Mouse (Mus musculus) layer of hippocampus, adult 9-10 months (tissue): ENCODE data around the gene Adam22.
"Not testable (repeated sequence)": the region's sequence is repeated elsewhere in the genome, so short reads cannot be mapped to it uniquely, and the experiment has no call there.

Source experiments
- DNase-seq: peaks from one replicate; pipeline ENCODE4 v3.0.0; 2022; ENCODE audit warnings: low spot score

Gene Adam22

GRCm38 (mm10) chr5:8326671-8327070, 41.3 kb downstream of the Adam22 start:
- DNase-seq = no peak

GRCm38 (mm10) chr5:8312324-8312723, 55.6 kb downstream of the Adam22 start:
- no peak for DNase-seq

- DNase-seq = no peak
Measured at GRCm38 (mm10) chr5:8310907-8311306, 57.1 kb downstream of the Adam22 start.

GRCm38 (mm10) chr5:8297719-8298419, 70.1 kb downstream of the Adam22 start:
- DNase-seq = no peak

DNA sequence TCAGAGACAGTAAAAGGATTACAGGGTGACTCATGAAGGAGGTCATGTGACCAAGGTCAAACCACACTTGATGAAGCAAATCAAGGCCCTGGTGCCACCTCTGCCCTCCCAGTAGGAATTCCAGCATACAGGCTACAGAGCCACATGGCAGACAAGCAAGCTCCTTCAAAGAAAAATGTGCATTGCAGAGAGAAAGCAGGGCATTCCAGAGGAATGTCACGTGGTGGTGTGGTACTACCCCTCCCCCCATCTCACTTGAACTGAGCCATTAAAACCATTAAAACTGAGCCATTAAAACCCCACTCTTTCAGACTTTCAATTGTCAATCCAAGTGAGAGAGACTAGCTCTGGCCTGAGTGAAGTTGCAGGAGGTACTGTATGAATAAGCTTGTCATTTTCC, 74.7 kb downstream of the Adam22 start:
- no peak for DNase-seq

DNA sequence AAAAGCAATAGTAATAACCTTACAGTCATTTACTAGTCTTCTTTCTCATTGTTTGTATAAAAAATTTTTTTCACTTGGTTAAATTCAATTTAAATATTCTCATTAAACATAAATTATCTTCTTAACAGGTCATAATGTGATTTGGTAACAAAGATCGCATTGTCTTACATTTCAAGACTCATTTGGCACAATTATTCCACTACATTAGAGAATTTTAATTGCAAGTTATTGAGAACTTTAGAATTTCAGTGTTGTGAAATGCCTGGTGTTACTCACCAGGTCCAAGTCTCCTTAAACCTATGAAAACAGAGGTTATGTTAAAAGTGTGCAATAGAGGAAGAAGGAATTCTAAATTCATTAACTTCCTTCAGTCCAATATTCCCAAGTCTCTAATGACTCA, 76.5 kb downstream of the Adam22 start:
- DNase-seq = no peak

DNA sequence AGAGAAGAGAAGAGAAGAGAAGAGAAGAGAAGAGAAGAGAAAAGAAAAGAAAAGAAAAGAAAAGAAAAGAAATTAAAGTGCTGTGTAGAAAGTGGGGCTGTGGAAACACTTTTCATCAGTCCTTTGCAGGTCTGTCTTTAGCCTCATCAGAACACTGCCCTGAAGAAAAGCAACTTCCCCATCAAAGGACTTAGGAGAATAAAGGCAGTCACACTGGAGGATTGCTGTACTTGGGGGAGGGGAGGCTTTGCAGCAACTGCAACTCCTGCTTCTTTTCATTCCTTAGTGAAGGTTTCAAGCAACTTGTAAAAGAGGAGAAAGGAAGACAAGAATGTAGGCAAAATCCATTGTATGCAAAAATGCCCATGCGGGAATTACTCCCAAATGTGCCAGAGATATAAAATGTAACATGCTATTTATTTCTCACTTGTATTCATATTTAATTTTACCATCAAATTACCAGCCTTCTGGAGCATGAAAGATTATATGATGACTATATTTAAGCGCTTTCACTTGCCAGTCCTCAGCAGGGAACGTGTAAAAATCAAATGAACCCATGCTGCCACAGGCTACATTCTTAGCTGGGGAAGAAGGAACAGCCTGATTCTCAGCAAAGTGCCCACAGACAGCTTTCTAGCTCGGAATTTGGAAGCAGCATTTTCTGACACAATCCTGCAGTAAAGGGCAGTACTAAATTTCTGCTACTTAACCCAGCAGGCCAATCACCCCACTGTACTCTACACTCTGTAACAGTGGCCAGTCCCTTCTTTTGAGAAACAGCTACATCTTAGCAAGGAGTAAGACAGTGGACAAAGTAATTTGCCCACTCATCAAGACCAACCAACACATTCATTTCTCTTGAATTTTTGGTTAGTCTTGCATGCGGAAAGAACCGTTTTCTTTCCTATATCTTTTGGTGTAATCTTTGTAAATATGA, 78.0 kb downstream of the Adam22 start:
- no peak for DNase-seq

GRCm38 (mm10) chr5:8284123-8284522, 83.8 kb downstream of the Adam22 start:
- no peak for DNase-seq

DNA sequence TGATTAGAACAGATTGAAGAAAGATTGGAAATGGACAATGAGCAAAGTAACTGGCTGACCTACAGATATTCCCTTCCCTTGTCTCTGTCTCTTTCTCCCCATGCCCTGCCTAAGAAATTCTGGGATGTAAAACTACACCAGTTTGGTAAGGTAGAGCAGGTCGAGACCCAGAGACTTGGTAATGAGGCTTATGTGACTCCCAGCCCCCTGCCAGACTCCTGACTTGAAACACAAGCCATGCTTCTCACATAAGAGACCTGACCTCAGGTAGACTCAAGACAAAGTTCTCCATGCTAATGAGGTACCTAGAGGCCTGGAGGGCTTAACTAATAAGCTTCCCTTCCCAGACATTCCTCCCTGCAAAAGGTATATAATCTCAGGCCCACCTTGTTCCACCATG, 91.8 kb downstream of the Adam22 start:
- no peak for DNase-seq

- no peak for DNase-seq
Measured at GRCm38 (mm10) chr5:8257366-8257765, 110.6 kb downstream of the Adam22 start.

- no peak for DNase-seq
Measured at GRCm38 (mm10) chr5:8256487-8256886, 111.5 kb downstream of the Adam22 start.

- no peak for DNase-seq
Measured at GRCm38 (mm10) chr5:8244696-8245095, 123.3 kb downstream of the Adam22 start.

GRCm38 (mm10) chr5:8243064-8243615, 124.8 kb downstream of the Adam22 start:
- DNase-seq = no peak

DNA sequence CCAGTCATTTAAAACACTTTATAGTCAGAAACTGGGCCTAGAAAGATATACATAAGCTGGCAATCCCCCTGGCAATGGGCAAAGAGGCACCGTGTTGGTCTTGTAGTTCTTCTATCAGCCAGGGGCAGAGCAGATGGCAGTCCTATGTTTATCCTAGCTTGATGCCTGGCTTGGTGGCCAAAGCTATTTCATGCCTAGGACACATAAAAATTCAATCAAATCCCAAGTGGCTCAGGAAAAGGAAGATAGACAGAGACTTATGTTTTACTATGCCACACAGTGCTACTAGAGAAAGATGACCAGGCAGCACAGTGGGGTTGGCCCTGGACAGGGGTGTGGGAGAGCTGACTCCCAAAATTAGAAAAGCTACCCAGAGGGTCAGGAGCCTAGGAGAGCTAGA, 125.3 kb downstream of the Adam22 start:
- DNase-seq = no peak

DNA sequence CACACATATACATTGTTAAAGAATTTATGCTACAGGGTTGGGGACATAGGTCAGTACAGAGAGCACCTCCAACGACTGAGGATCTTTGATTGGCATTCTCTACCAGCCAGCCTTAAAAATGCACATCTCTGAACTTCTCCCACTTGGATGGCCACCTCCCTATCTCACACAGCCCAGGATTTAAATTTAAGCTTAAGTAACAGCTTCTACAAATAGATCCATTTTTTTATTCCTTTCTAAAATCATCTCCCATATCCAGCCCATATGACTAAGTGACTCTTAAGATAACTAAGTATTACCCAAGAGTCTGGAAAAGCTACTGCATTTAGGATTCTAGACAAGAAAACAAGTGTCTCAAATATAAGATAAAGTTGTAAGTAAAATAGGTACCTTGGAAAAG, 140.9 kb downstream of the Adam22 start:
- no peak for DNase-seq

GRCm38 (mm10) chr5:8224321-8224705, 143.6 kb downstream of the Adam22 start:
- DNase-seq = no peak

- no peak for DNase-seq
Measured at GRCm38 (mm10) chr5:8223597-8224320, 144.2 kb downstream of the Adam22 start.

DNA sequence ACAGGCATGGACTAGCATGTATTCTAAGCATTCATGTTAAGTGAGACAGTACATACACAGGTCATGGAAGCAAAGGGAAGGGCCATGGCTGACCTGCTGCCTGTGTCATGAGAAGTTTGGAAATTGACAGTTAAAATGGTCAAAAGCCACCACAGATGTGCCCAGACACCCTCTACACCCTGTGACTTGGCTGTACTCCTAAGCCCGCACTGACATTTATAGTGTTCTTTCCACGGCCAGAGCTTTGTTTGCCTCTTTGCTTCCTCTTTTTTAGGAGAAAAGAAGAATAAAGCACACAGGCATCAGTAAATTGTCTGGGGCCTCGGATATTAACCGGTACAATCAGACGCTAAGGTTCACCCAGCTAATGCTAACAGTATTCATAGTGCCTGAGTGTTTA, 146.3 kb downstream of the Adam22 start:
- DNase-seq = no peak

GRCm38 (mm10) chr5:8215841-8216240, 152.1 kb downstream of the Adam22 start:
- no peak for DNase-seq

DNA sequence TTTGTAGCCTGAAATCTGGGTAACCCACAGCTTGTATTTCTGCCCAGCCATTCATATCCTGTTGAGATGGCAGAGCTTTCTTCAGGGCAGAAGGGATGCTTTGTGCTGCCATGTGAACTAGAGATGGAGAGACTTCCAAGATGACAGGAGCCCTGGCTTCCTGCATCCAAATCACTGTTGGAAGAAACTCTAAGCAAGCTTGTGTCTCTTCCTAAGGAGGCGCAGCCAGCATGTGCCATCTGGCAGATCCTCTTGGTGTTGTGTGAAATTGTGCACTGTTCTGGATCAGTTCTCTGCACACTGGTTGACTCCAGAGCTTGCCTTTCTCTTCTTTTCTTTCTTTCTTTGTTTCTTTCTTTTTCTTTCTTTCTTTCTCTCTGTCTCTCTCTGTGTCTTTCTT, 183.0 kb downstream of the Adam22 start:
- DNase-seq = not testable (repeated sequence)

GRCm38 (mm10) chr5:8180646-8181045, 187.3 kb downstream of the Adam22 start:
- DNase-seq = no peak

DNA sequence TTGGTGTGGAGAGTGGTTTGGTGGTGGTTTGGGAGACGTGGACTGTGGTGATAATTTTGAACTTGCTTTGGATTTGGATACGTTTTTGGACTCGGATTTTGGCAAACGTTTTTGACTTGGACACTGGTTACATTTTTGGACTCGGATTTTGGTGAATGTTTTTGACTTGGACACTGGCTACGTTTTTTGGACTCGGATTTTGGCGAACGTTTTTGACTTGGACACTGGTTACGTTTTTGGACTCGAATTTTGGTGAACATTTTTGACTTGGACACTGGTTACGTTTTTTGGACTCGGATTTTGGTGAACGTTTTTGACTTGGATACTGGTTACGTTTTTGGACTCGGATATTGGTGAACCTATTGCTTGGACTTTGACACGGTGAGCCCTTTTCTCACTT, 189.8 kb downstream of the Adam22 start:
- DNase-seq = no peak
